Mouse (Mus musculus) neural tube, embryonic 13.5 days (tissue): Measurements from ENCODE around the gene Sfmbt1. TPM values are rescaled to one million over a fixed set of nuclear protein-coding genes. Genes with fewer than 3 reads are reported as not detected.

Experiments used
- ATAC-seq: fragments of 200-750 bp; cut with Nextera tagmentation; 2 replicates; pipeline ENCODE4 v1.8.0; 2017; ENCODE audit warnings: low read depth, mild to moderate bottlenecking, moderate TSS enrichment, moderate library complexity
- H3K27ac ChIP-seq: fragments of 300-500 bp; sonication (generic); replicated peaks from 2 replicates; pipeline ENCODE4 v1.5.1; 2015; ENCODE audit warnings: moderate library complexity, mild to moderate bottlenecking, inconsistent platforms
- H3K27me3 ChIP-seq: fragments of 300-500 bp; sonication (generic); 2 replicates; pipeline ENCODE4 v1.6.1; 2015; ENCODE audit warnings: mild to moderate bottlenecking, inconsistent platforms
- H3K36me3 ChIP-seq: fragments of 300-500 bp; sonication (generic); 2 replicates; pipeline ENCODE4 v1.6.1; 2015; ENCODE audit warnings: mild to moderate bottlenecking, inconsistent platforms
- H3K4me1 ChIP-seq: fragments of 300-500 bp; sonication (generic); replicated peaks from 2 replicates; pipeline ENCODE4 v1.6.1; 2015; ENCODE audit warnings: inconsistent platforms
- H3K4me2 ChIP-seq: fragments of 300-500 bp; sonication (generic); 2 replicates; pipeline ENCODE4 v1.6.1; 2015; ENCODE audit warnings: inconsistent platforms, mild to moderate bottlenecking, moderate library complexity
- H3K4me3 ChIP-seq: fragments of 300-500 bp; sonication (generic); 2 replicates; pipeline ENCODE4 v1.5.1; 2015; ENCODE audit warnings: mild to moderate bottlenecking, inconsistent platforms
- H3K9ac ChIP-seq: fragments of 300-500 bp; sonication (generic); 2 replicates; pipeline ENCODE4 v1.6.1; 2015; ENCODE audit warnings: moderate library complexity, mild to moderate bottlenecking, inconsistent platforms
- H3K9me3 ChIP-seq: fragments of 300-500 bp; sonication (generic); 2 replicates; pipeline ENCODE4 v1.6.1; 2016; ENCODE audit warnings: inconsistent platforms
- WGBS: fragments of 180-500 bp; shearing (Covaris S2); methylation state at CpG from one replicate; pipeline ENCODE4 v1.1.7; 2015; 5-methylcytosine and 5-hydroxymethylcytosine counted together
- polyA plus RNA-seq: library from polyadenylated mRNA; unstranded; fragments of >200 nt; fragmentation: Nextera tagmentation; extraction: Ambion mirVana; gene quantifications from 2 replicates; pipeline ENCODE4 v1.2.1, GENCODE M21; 2015

Gene Sfmbt1
- polyA plus RNA-seq, 1 experiment from 2014 or later: 14.7 TPM

DNA sequence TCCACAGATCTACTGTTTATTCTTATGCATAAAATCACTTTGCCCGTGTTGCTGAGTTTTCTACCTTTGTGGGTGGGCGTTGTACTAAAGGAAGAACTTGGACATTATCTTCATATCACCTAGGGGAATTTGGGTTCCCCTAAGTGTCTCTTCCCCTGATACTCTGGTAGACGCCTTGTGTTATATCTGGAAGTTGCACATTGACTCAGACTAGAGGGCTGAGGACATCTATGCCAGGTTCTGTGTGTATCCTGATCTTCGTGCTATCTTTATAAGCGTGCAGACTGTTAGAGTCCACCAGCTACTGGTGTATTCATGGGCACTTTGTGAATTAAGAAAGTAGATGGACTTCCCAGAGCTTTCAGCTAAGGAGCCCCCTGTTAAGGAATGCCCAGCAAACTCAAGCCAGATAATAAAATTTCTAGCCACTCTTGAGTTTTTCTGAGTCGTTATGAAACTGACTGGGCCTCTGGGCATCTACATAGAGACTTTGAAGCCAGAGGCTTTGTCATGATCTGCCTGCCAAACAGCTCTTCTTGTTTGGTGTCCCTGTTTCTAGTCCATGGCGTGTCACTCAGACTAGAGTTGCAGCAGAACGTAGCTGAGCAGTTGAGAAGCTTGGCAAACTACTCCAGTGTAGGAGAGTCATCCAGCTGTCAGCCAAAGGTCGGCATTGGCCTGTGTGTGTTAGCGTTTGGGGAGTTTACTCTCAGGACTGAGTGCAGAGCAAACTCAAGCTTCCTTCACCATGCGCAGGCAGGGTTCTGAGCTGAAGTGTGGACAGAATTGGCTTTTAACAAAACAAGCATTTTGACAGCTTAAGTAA, 114.2 kb downstream of the Sfmbt1 start:
- Histone ChIP-seq H3K4me3 (no peak overlapping the region), H3K4me1 (peaks cover 28% of the 10 kb centered on the region), H3K9me3 (no peaks in the 10 kb centered on the region), H3K4me2 (no peak overlapping the region), H3K27ac (no peak overlapping the region), H3K9ac (no peak overlapping the region), H3K27me3 (no peaks in the 10 kb centered on the region), H3K36me3 (no peaks in the 10 kb centered on the region)
- 87% methylated on average over 11 of the region's 11 CpGs for WGBS
- no peak for ATAC-seq

DNA sequence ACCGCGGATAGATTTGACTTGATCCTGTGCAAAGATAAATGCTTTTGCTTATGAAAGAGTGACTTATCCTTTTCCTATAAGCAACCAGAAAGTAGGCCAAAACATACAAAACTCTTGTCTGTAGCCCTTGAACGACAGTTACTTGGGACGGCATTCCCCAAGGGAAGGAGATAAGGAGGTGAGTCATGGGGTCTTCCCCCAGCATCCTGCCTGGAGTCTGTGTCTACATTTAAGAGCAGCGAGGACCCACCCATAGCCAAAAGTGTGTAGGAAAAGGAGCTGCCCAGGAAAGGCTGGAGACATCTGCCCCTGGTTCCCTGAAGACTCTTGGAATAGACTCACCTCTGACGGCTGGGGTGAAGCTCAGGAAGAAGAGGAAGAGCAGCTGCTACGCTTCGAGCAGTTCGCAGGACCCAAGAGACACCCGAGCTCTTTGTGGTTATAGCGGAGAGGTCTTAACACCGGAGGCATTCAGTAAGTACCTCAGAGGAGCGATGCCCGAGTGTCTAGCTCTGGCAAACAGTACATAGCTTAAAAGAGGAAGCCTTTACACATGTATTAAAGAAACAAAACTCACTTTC, 122.9 kb downstream of the Sfmbt1 start:
- Histone ChIP-seq H3K4me3 (no peak overlapping the region), H3K4me2 (no peak overlapping the region), H3K27me3 (no peaks in the 10 kb centered on the region), H3K9me3 (no peaks in the 10 kb centered on the region), H3K36me3 (peaks cover 9% of the 10 kb centered on the region), H3K27ac (no peak overlapping the region), H3K9ac (no peak overlapping the region), H3K4me1 (no peaks in the 10 kb centered on the region)
- ATAC-seq: no peak
- 89% methylated on average over 14 of the region's 14 CpGs for WGBS

- peaks cover 4% of the 10 kb centered on the region; the same call in 1 of the 2 replicates for H3K36me3 ChIP-seq
- H3K4me3 ChIP-seq: no peak overlapping the region
- whole genome bisulfite sequencing: 92% methylated on average over 3 of the region's 3 CpGs
- no peak overlapping the region for H3K9ac ChIP-seq
- H3K4me1 ChIP-seq: no peaks in the 10 kb centered on the region
- no peak overlapping the region for H3K27ac ChIP-seq
- ATAC-seq: no peak
- H3K9me3 ChIP-seq: no peaks in the 10 kb centered on the region
- H3K4me2 ChIP-seq: no peak overlapping the region
- H3K27me3 ChIP-seq: no peaks in the 10 kb centered on the region
Observed at GRCm38 (mm10) chr14:30843701-30844100, 129.1 kb downstream of the Sfmbt1 start.

- ATAC-seq: no peak
- H3K27ac ChIP-seq: no peak overlapping the region
- no peaks in the 10 kb centered on the region for H3K27me3 ChIP-seq
- no peak overlapping the region for H3K4me2 ChIP-seq
- no peaks in the 10 kb centered on the region for H3K4me1 ChIP-seq
- no peaks in the 10 kb centered on the region for H3K9me3 ChIP-seq
- H3K4me3 ChIP-seq: no peak overlapping the region
- 78% methylated on average over 5 of the region's 5 CpGs for WGBS
- H3K9ac ChIP-seq: no peak overlapping the region
- peaks cover 4% of the 10 kb centered on the region; the same call in 1 of the 2 replicates for H3K36me3 ChIP-seq
Observed at GRCm38 (mm10) chr14:30850504-30850903, 135.9 kb downstream of the Sfmbt1 start.

DNA sequence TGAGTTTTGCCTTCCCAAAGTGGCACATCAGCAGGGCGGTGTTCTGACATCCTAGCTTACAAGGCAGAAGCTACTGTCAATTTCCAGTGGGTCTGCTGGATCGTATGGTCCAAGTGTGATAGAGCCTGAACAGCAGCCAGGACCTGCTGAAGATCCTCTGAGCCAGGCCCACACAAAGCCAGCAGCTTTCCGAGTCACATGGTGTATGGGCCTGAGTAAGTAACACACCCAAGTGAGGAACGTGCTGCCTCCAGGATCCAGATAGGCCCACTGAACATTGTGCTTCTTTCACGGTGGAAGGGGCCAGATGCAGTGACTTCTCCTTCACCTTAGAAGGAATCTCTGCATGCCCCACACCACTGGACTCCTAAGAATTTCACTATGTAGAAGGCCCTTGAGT, 137.7 kb downstream of the Sfmbt1 start:
- Histone ChIP-seq H3K36me3 (no peaks in the 10 kb centered on the region), H3K9ac (no peak overlapping the region), H3K4me2 (no peak overlapping the region), H3K4me3 (no peak overlapping the region), H3K27me3 (no peaks in the 10 kb centered on the region), H3K4me1 (no peaks in the 10 kb centered on the region), H3K9me3 (no peaks in the 10 kb centered on the region), H3K27ac (no peak overlapping the region)
- 91% methylated on average over 5 of the region's 5 CpGs for WGBS
- ATAC-seq: no peak

GRCm38 (mm10) chr14:30855316-30855715, 140.7 kb downstream of the Sfmbt1 start:
- Histone ChIP-seq H3K27ac (no peak overlapping the region), H3K4me3 (no peak overlapping the region), H3K27me3 (no peaks in the 10 kb centered on the region), H3K4me2 (no peak overlapping the region), H3K4me1 (no peaks in the 10 kb centered on the region), H3K9ac (no peak overlapping the region), H3K36me3 (no peaks in the 10 kb centered on the region), H3K9me3 (no peaks in the 10 kb centered on the region)
- no peak for ATAC-seq
- 97% methylated on average over 3 of the region's 3 CpGs for WGBS

- no peaks in the 10 kb centered on the region for H3K4me1 ChIP-seq
- no peaks in the 10 kb centered on the region for H3K36me3 ChIP-seq
- 92% methylated on average over 10 of the region's 10 CpGs for WGBS
- no peak overlapping the region for H3K4me3 ChIP-seq
- no peak for ATAC-seq
- no peaks in the 10 kb centered on the region for H3K9me3 ChIP-seq
- H3K27ac ChIP-seq: no peak overlapping the region
- no peak overlapping the region for H3K4me2 ChIP-seq
- no peak overlapping the region for H3K9ac ChIP-seq
- no peaks in the 10 kb centered on the region for H3K27me3 ChIP-seq
Observed at GRCm38 (mm10) chr14:30856885-30857507, 142.3 kb downstream of the Sfmbt1 start.

- Histone ChIP-seq H3K27me3 (no peaks in the 10 kb centered on the region), H3K36me3 (no peaks in the 10 kb centered on the region), H3K9ac (no peak overlapping the region), H3K4me2 (no peak overlapping the region), H3K4me1 (no peaks in the 10 kb centered on the region), H3K27ac (no peak overlapping the region), H3K9me3 (no peaks in the 10 kb centered on the region), H3K4me3 (no peak overlapping the region)
- no peak for ATAC-seq
- WGBS: 84% methylated on average over 4 of the region's 4 CpGs
Observed at GRCm38 (mm10) chr14:30857990-30858389, 143.3 kb downstream of the Sfmbt1 start.

DNA sequence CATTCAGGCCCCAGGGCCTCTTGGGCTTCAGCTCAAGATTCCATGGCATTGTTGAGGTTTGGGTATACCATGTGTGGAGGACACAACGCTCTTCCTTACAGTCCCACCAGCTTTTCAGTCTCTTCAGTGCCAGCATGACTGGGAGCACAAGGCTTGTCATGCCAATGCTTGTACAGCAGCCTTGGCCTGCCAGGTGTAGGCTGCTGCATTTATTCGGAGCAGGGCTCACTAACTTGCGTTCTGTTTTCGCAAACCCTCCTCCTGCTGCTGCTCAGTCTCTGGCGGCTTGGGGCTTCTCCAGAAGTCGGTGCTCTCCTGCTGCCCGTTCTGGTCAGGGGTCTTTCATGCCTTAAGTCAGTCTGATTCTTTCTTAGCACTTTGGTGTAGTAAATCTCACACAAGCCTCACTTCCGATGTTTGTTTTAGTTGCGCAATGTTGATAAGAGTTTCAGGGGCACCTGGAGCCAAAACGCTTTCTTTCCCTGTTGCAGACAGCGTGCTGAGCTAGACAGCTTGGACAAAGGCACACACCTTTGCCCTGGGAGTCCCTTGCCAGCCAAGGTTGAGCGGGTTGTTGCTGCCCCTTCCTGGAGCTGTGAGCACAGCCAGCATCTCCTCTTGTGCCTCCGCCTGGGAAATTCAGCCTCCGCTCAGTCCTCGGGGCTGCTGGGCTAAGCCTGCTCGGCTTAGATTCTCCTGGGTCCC, 146.9 kb downstream of the Sfmbt1 start:
- Histone ChIP-seq H3K4me3 (no peak overlapping the region), H3K4me1 (no peaks in the 10 kb centered on the region), H3K27ac (no peak overlapping the region), H3K9ac (no peak overlapping the region), H3K36me3 (peaks cover 12% of the 10 kb centered on the region; the same call in 1 of the 2 replicates), H3K27me3 (no peaks in the 10 kb centered on the region), H3K9me3 (no peaks in the 10 kb centered on the region), H3K4me2 (no peak overlapping the region)
- 81% methylated on average over 16 of the region's 16 CpGs for WGBS
- ATAC-seq: no peak

DNA sequence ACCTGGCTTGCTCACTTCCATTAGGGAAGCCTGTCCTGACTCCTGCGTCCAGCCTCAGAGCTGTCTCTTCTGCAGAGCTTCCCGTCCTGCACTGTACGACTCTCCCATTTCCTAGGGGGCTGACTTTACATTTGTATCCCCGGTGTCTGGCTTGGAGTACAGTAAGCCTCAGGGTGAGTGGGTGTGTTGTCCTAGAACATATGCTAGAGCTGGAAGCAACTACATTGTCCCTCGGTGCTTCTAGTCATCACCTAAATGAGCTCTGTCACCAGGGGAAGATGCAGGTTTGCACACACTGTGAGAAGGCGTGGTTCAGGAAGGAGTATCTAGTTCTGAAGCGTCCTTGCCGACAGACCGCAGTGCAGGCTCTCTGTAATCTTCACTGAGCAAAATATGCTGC, 147.7 kb downstream of the Sfmbt1 start:
- no peak for ATAC-seq
- no peak overlapping the region for H3K9ac ChIP-seq
- no peaks in the 10 kb centered on the region for H3K4me1 ChIP-seq
- H3K36me3 ChIP-seq: peaks cover 16% of the 10 kb centered on the region
- H3K4me3 ChIP-seq: no peak overlapping the region
- H3K27me3 ChIP-seq: no peaks in the 10 kb centered on the region
- H3K9me3 ChIP-seq: no peaks in the 10 kb centered on the region
- no peak overlapping the region for H3K4me2 ChIP-seq
- no peak overlapping the region for H3K27ac ChIP-seq
- WGBS: 91% methylated on average over 9 of the region's 9 CpGs

- Histone ChIP-seq H3K4me1 (no peaks in the 10 kb centered on the region), H3K4me3 (no peak overlapping the region), H3K27ac (no peak overlapping the region), H3K4me2 (no peak overlapping the region), H3K36me3 (peaks cover 22% of the 10 kb centered on the region), H3K9ac (no peak overlapping the region), H3K9me3 (no peaks in the 10 kb centered on the region), H3K27me3 (no peaks in the 10 kb centered on the region)
- WGBS: 72% methylated on average over 3 of the region's 3 CpGs
- ATAC-seq: no peak
Observed at GRCm38 (mm10) chr14:30865311-30865710, 150.7 kb downstream of the Sfmbt1 start.

- Histone ChIP-seq H3K4me2 (no peak overlapping the region), H3K4me3 (no peak overlapping the region), H3K9ac (no peak overlapping the region), H3K27ac (no peak overlapping the region), H3K27me3 (no peaks in the 10 kb centered on the region), H3K9me3 (no peaks in the 10 kb centered on the region), H3K36me3 (peaks cover 22% of the 10 kb centered on the region), H3K4me1 (no peaks in the 10 kb centered on the region)
- ATAC-seq: no peak
- WGBS: 35% methylated on average over 5 of the region's 5 CpGs
Observed at GRCm38 (mm10) chr14:30867042-30867441, 152.4 kb downstream of the Sfmbt1 start.
